Mouse (Mus musculus): ENCODE measurements at regions not wholly inside any gene's neighbourhood (a gene's known extent, or its start where the extent isn't known, plus 50 kb on each side); places are given as distances from the start of the nearest gene placed in this dataset.

DNA sequence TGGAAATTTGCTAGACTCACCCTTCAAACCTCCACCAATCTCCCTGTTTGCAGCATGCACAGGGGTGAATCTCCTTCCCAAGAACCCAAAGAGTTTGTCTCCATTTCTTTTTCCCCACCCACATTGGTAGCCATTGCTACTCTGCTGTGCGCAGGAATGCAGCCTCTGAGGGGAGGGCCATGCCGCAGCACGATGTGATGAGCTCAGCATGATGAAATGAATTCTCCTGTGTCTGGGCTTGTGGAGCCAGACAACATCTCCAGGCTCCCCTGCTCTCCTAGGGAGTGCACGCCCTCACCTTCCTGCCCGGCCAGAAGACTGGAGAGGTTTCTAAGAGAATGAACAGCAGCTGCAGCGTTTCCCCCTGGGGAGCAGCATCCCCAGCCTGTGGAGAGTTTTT, 92.9 kb upstream of the Dscam start:
- Histone ChIP-seq H3K4me2 (no peak overlapping the region), H3K27me3 (replicated peaks; ENCODE audit: control insufficient read depth, insufficient read depth, low read length) (peaks cover 4% of the 10 kb centered on the region; the same call in 1 of the 2 replicates), H3K4me1 (replicated peaks; ENCODE audit: control insufficient read depth, insufficient read depth, low read length) (no peaks in the 10 kb centered on the region), H3K9ac (ENCODE audit: low read depth, low read length) (no peak overlapping the region), H3K36me3 (ENCODE audit: control insufficient read depth, insufficient read depth, low read length) (no peaks in the 10 kb centered on the region), H3K9me3 (ENCODE audit: control insufficient read depth, low read length) (no peaks in the 10 kb centered on the region), H3K4me3 (ENCODE audit: low read depth, low read length) (no peak overlapping the region), H3K27ac (ENCODE audit: low read depth, low read length) (no peak overlapping the region)
- WGBS: 24% methylated on average over 6 of the region's 6 CpGs
- ATAC-seq (replicated peaks; ENCODE audit: low FRiP score): no peak
- DNase-seq (ENCODE audit: low spot score): no peak

DNA sequence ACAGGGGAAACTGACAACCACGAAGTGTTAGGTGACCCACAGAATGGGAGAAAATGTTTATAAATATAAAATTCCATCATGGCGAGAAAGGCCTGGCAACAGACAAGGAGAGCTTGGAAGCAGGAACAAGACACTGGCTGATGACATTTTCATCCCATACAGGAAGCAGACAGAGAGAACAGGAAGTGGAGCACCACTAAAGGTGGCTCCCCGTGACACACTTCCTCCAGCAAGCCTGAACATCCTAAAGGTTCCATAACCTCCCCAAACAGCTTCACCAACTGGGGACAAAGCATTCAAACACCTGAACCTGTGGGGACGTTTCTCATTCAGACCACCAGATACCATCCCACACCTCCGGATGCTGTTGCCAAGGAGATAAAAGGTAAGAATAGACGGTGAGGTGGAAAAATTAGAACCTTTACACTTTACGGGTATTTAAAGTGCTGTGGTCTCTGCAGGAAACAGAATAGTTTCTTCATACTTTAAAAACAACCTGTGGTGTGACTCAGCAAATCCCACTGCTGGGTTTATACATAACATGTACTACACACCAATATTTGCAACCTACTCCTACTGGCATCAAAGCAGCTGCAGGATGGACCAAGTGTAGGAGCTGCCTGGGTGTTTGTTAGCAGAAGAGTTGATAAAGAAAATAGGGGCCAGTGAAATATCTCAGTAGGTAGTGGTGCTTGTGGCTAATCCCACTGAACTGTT, 86.0 kb upstream of the Bace2 start:
- H3K9ac ChIP-seq (ENCODE audit: low read depth, low read length): no peak overlapping the region
- DNase-seq (ENCODE audit: low spot score) (no peak), ATAC-seq (replicated peaks; ENCODE audit: low FRiP score) (no peak)
- no peaks in the 10 kb centered on the region for H3K9me3 ChIP-seq (ENCODE audit: control insufficient read depth, low read length)
- no peak overlapping the region for H3K4me3 ChIP-seq (ENCODE audit: low read depth, low read length)
- H3K36me3 ChIP-seq (ENCODE audit: control insufficient read depth, insufficient read depth, low read length): no peaks in the 10 kb centered on the region
- no peaks in the 10 kb centered on the region for H3K4me1 ChIP-seq (replicated peaks; ENCODE audit: control insufficient read depth, insufficient read depth, low read length)
- no peaks in the 10 kb centered on the region for H3K27me3 ChIP-seq (replicated peaks; ENCODE audit: control insufficient read depth, insufficient read depth, low read length)
- no peak overlapping the region for H3K27ac ChIP-seq (ENCODE audit: low read depth, low read length)
- no peak overlapping the region for H3K4me2 ChIP-seq
- WGBS: 85% methylated on average over 7 of the region's 7 CpGs

DNA sequence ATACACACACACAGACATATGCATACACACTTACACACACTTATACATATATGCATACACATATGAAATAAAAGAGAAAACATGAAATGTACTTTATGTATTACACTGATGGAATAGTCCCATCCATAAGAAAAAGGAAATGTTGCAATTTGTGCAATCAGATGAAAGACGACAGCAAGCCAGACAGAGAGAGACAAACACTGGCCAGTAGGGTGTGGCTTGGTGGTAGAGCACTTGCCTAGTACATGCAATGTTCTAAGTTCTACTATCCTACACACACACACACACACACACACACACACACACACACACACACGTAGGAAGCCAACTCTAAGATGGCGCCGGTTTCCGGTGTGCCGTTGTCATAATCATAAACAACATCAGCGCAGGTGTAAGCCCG, 85.3 kb upstream of the Bace2 start:
- DNase-seq (ENCODE audit: low spot score) (no peak), ATAC-seq (replicated peaks; ENCODE audit: low FRiP score) (no peak)
- Histone ChIP-seq H3K9me3 (ENCODE audit: control insufficient read depth, low read length) (no peaks in the 10 kb centered on the region), H3K9ac (ENCODE audit: low read depth, low read length) (no peak overlapping the region), H3K27ac (ENCODE audit: low read depth, low read length) (no peak overlapping the region), H3K4me2 (no peak overlapping the region), H3K4me1 (replicated peaks; ENCODE audit: control insufficient read depth, insufficient read depth, low read length) (no peaks in the 10 kb centered on the region), H3K36me3 (ENCODE audit: control insufficient read depth, insufficient read depth, low read length) (no peaks in the 10 kb centered on the region), H3K27me3 (replicated peaks; ENCODE audit: control insufficient read depth, insufficient read depth, low read length) (no peaks in the 10 kb centered on the region), H3K4me3 (ENCODE audit: low read depth, low read length) (no peak overlapping the region)
- 87% methylated on average over 8 of the region's 8 CpGs for WGBS

DNA sequence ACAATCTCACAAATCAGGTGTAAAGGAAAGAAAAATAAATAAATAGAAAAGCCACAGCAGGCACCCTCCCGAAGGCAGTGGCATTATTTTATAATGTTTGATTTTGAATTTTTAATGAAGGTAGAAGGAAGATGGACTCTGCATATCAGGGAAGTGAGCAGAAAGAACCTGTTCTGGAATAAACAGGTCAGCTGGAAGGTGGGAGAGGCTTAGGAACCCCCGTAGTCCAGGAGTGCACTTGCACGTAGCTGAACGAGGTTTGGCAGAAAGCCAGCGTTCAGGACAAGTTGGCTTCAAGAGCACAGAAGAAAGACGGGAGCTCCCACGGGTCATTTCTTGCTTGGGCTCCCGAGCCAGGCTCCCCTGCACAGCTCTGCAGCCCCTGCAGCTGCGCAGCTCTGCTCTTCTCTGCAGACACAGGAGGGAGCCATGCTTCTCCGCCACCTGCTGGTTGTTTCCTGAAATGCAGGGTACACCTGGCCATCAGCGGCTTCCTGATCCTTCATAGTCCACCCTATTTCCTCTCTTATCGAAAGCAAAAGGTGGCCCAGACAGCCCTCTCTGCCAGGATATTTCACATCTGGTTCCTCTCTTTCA, 84.4 kb upstream of the Bace2 start:
- Histone ChIP-seq H3K4me2 (no peak overlapping the region), H3K27ac (ENCODE audit: low read depth, low read length) (no peak overlapping the region), H3K27me3 (replicated peaks; ENCODE audit: control insufficient read depth, insufficient read depth, low read length) (no peaks in the 10 kb centered on the region), H3K4me3 (ENCODE audit: low read depth, low read length) (no peak overlapping the region), H3K4me1 (replicated peaks; ENCODE audit: control insufficient read depth, insufficient read depth, low read length) (no peaks in the 10 kb centered on the region), H3K9me3 (ENCODE audit: control insufficient read depth, low read length) (no peaks in the 10 kb centered on the region), H3K9ac (ENCODE audit: low read depth, low read length) (no peak overlapping the region), H3K36me3 (ENCODE audit: control insufficient read depth, insufficient read depth, low read length) (no peaks in the 10 kb centered on the region)
- ATAC-seq (replicated peaks; ENCODE audit: low FRiP score) (peak; percentile 70), DNase-seq (ENCODE audit: low spot score) (peak; percentile 65)
- WGBS: 15% methylated on average over 12 of the region's 12 CpGs

DNA sequence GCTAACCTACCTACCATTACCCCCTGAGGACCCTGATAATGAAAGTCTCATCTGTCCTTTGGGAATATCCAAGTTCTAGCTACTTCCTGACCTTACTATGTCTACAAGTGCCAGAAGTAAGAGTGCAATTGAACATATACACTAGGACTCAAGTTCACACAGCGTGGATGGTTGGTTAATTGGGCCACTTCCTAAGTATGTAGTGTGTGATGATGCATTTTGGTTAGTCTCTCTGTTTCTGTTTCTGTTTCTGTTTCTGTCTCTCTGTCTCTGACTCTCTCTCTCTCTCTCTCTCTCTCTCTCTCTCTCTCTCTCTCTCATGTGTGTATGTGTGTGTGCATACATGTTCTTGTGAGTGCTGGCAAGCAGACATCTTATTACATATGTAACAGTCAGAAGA, 77.6 kb upstream of the Bace2 start:
- Histone ChIP-seq H3K4me3 (ENCODE audit: low read depth, low read length) (no peak overlapping the region), H3K36me3 (ENCODE audit: control insufficient read depth, insufficient read depth, low read length) (no peaks in the 10 kb centered on the region), H3K4me2 (no peak overlapping the region), H3K9me3 (ENCODE audit: control insufficient read depth, low read length) (no peaks in the 10 kb centered on the region), H3K27ac (ENCODE audit: low read depth, low read length) (no peak overlapping the region), H3K4me1 (replicated peaks; ENCODE audit: control insufficient read depth, insufficient read depth, low read length) (no peaks in the 10 kb centered on the region), H3K9ac (ENCODE audit: low read depth, low read length) (no peak overlapping the region), H3K27me3 (replicated peaks; ENCODE audit: control insufficient read depth, insufficient read depth, low read length) (no peaks in the 10 kb centered on the region)
- DNase-seq (ENCODE audit: low spot score): no peak
- 71% methylated on average over 1 of the region's 1 CpGs for whole genome bisulfite sequencing
- no peak for ATAC-seq (replicated peaks; ENCODE audit: low FRiP score)

DNA sequence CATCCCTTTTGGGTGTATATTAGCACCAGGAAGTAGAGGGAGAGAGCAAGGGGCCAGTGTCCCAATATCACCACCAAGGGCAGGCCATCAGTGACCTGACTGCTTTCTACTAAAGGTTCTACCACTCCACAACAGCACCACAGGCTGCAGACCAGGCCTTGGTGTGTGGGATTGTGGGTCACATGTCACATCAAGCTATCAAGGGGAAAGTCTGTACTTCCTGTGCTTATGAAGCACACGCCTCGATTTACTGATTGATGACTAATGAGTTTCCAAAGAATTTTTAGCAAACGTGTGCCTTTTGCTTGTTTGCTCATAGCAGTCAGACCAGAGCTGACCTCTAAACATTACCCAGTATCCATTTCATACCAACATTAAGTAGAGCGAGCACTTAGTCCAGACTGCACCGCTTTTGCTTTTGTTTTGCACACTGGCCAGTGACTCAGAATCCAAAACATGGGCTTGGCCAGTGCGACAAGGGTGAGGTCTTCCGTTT, 74.9 kb upstream of the Bace2 start:
- H3K36me3 ChIP-seq (ENCODE audit: control insufficient read depth, insufficient read depth, low read length): no peaks in the 10 kb centered on the region
- no peak overlapping the region for H3K4me2 ChIP-seq
- H3K4me1 ChIP-seq (replicated peaks; ENCODE audit: control insufficient read depth, insufficient read depth, low read length): no peaks in the 10 kb centered on the region

DNA sequence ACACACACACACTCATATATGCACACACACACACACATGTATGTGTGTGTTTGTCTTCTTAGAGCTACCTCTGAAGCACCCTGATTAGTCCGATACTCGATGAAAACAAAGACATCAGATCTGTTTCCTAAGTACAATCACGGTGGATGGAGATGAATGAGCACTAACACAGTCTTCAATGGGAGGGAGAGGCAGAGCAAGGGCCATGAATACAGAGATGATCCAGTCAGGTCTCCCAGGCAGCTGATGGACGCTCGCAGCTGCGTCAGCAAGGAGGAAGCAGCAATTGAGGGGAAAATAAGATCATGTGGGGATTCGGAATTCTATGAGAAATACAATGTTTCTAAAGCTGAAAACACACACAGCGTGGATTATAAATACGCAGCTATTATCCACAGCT, 73.6 kb upstream of the Bace2 start:
- 81% methylated on average over 9 of the region's 9 CpGs for WGBS
- Histone ChIP-seq H3K9ac (ENCODE audit: low read depth, low read length) (no peak overlapping the region), H3K4me3 (ENCODE audit: low read depth, low read length) (no peak overlapping the region), H3K27ac (ENCODE audit: low read depth, low read length) (no peak overlapping the region), H3K27me3 (replicated peaks; ENCODE audit: control insufficient read depth, insufficient read depth, low read length) (no peaks in the 10 kb centered on the region), H3K36me3 (ENCODE audit: control insufficient read depth, insufficient read depth, low read length) (no peaks in the 10 kb centered on the region), H3K4me2 (no peak overlapping the region), H3K9me3 (ENCODE audit: control insufficient read depth, low read length) (no peaks in the 10 kb centered on the region), H3K4me1 (replicated peaks; ENCODE audit: control insufficient read depth, insufficient read depth, low read length) (no peaks in the 10 kb centered on the region)
- DNase-seq (ENCODE audit: low spot score): no peak
- ATAC-seq (replicated peaks; ENCODE audit: low FRiP score): no peak

More for the DNA sequence above, 74.9 kb upstream of the Bace2 start:
- Histone ChIP-seq H3K27ac (ENCODE audit: low read depth, low read length) (no peak overlapping the region), H3K27me3 (replicated peaks; ENCODE audit: control insufficient read depth, insufficient read depth, low read length) (no peaks in the 10 kb centered on the region), H3K9ac (ENCODE audit: low read depth, low read length) (no peak overlapping the region), H3K4me3 (ENCODE audit: low read depth, low read length) (no peak overlapping the region), H3K9me3 (ENCODE audit: control insufficient read depth, low read length) (no peaks in the 10 kb centered on the region)
- ATAC-seq (replicated peaks; ENCODE audit: low FRiP score) (no peak), DNase-seq (ENCODE audit: low spot score) (no peak)
- 77% methylated on average over 7 of the region's 7 CpGs for WGBS

DNA sequence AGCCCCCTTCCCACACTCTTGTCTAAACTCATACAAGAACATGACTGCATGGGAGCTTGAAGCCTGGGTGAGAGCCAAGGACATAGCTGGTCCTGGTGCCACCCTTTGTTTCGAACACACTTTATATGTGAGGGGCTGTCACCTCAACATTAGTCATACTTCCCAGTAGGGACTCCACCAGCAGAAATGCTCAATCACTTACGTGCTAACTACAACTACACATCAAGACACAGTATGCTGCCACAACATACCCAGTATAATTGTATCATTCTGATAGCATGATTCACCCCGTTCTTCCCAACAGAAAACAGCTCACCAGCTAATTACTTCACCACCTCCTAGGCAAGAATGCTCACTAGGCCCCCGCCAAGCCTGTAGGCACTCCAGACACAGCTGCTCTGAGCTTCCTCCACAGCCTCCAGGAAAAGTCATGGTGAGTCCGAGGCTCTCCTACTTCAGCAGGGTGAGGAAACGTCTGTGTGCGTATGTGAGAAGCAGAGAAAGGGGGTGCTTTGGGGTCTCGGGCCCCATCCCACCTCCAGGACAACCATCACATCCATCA, 70.6 kb upstream of the Bace2 start:
- no peak overlapping the region for H3K27ac ChIP-seq (ENCODE audit: low read depth, low read length)
- DNase-seq (ENCODE audit: low spot score) (no peak), ATAC-seq (replicated peaks; ENCODE audit: low FRiP score) (no peak)
- WGBS: 85% methylated on average over 8 of the region's 8 CpGs
- H3K9ac ChIP-seq (ENCODE audit: low read depth, low read length): no peak overlapping the region
- no peaks in the 10 kb centered on the region for H3K9me3 ChIP-seq (ENCODE audit: control insufficient read depth, low read length)
- H3K4me1 ChIP-seq (replicated peaks; ENCODE audit: control insufficient read depth, insufficient read depth, low read length): peaks cover 3% of the 10 kb centered on the region; the same call in 1 of the 2 replicates
- no peak overlapping the region for H3K4me3 ChIP-seq (ENCODE audit: low read depth, low read length)
- no peak overlapping the region for H3K4me2 ChIP-seq
- H3K27me3 ChIP-seq (replicated peaks; ENCODE audit: control insufficient read depth, insufficient read depth, low read length): no peaks in the 10 kb centered on the region
- H3K36me3 ChIP-seq (ENCODE audit: control insufficient read depth, insufficient read depth, low read length): no peaks in the 10 kb centered on the region

DNA sequence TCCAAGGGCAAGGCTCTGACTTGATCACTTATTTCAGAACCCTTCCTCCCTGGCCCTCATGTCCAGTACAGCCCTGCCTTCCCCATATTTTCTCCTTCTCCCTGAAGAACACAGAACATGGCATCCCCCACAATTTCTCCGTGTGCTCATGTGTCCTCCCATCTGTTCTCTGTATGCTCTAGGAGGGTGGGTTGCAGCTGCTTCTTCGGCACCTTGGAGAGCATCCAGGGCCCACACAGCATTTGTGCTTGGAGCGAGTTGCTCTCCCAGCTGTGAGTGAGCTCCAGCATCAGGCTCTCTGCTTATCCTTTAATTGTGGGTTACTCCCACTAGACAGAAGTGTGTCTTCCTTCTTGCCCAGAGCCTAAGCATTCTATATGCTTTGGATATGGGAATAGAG, 69.8 kb upstream of the Bace2 start:
- ATAC-seq (replicated peaks; ENCODE audit: low FRiP score) (no peak), DNase-seq (ENCODE audit: low spot score) (no peak)
- Histone ChIP-seq H3K4me2 (no peak overlapping the region), H3K9me3 (ENCODE audit: control insufficient read depth, low read length) (no peaks in the 10 kb centered on the region), H3K27me3 (replicated peaks; ENCODE audit: control insufficient read depth, insufficient read depth, low read length) (no peaks in the 10 kb centered on the region), H3K27ac (ENCODE audit: low read depth, low read length) (no peak overlapping the region), H3K4me3 (ENCODE audit: low read depth, low read length) (no peak overlapping the region), H3K36me3 (ENCODE audit: control insufficient read depth, insufficient read depth, low read length) (no peaks in the 10 kb centered on the region), H3K9ac (ENCODE audit: low read depth, low read length) (no peak overlapping the region), H3K4me1 (replicated peaks; ENCODE audit: control insufficient read depth, insufficient read depth, low read length) (peaks cover 3% of the 10 kb centered on the region; the same call in 1 of the 2 replicates)
- 42% methylated on average over 3 of the region's 3 CpGs for WGBS
